Mouse (Mus musculus) neural tube, embryonic 14.5 days (tissue): ENCODE results near the gene Misp. TPM values are rescaled to one million over a fixed set of nuclear protein-coding genes. Genes with fewer than 3 reads are reported as not detected.

Experiments used
- ATAC-seq: fragments of 200-750 bp; cut with Nextera tagmentation; 2 replicates; pipeline ENCODE4 v1.8.0; 2017; ENCODE audit warnings: low read depth, mild to moderate bottlenecking, moderate TSS enrichment, moderate library complexity
- H3K27ac ChIP-seq: fragments of 300-500 bp; sonication (generic); 2 replicates; pipeline ENCODE4 v1.5.1; 2014; ENCODE audit warnings: low read depth, mild to moderate bottlenecking, control low read depth, low read length, moderate library complexity, mixed read lengths
- H3K27me3 ChIP-seq: fragments of 300-500 bp; sonication (generic); 2 replicates; pipeline ENCODE4 v1.6.1; 2014; ENCODE audit warnings: low read length; ENCODE audit not compliant: control insufficient read depth, insufficient read depth
- H3K36me3 ChIP-seq: fragments of 300-500 bp; sonication (generic); 2 replicates; pipeline ENCODE4 v1.6.1; 2014; ENCODE audit warnings: low read length, mixed read lengths; ENCODE audit not compliant: control insufficient read depth, insufficient read depth
- H3K4me1 ChIP-seq: fragments of 300-500 bp; sonication (generic); 2 replicates; pipeline ENCODE4 v1.6.1; 2014; ENCODE audit warnings: low read length; ENCODE audit not compliant: control insufficient read depth, insufficient read depth
- H3K4me2 ChIP-seq: fragments of 300-500 bp; sonication (generic); 2 replicates; pipeline ENCODE4 v1.6.1; 2014; ENCODE audit warnings: mild to moderate bottlenecking, low read depth, low read length, control low read depth
- H3K4me3 ChIP-seq: fragments of 300-500 bp; sonication (generic); 2 replicates; pipeline ENCODE4 v1.5.1; 2014; ENCODE audit warnings: low read depth, low read length, control low read depth, mixed read lengths
- H3K9ac ChIP-seq: fragments of 300-500 bp; sonication (generic); replicated peaks from 2 replicates; pipeline ENCODE4 v1.6.1; 2014; ENCODE audit warnings: low read depth, mild to moderate bottlenecking, control low read depth, low read length, mixed read lengths
- H3K9me3 ChIP-seq: fragments of 300-500 bp; sonication (generic); 2 replicates; pipeline ENCODE4 v1.6.1; 2016; ENCODE audit warnings: low read length; ENCODE audit not compliant: control insufficient read depth
- WGBS: fragments of 180-500 bp; shearing (Covaris S2); extraction: QIAGEN DNeasy Blood & Tissue Kit; methylation state at CpG from one replicate; pipeline ENCODE4 v1.1.7; 2014; 5-methylcytosine and 5-hydroxymethylcytosine counted together
- polyA plus RNA-seq: library from polyadenylated mRNA; unstranded; fragments of >200 nt; fragmentation: Nextera tagmentation; extraction: Ambion mirVana; gene quantifications from 2 replicates; pipeline ENCODE4 v1.2.1, GENCODE M21; 2014

Gene Misp
- polyA plus RNA-seq, 1 experiment from 2014 or later: 0.36 TPM

GRCm38 (mm10) chr10:79864351-79865188 is 43.8 kb downstream of the Misp start:
- peak; percentile 12; the same call in 1 of the 2 replicates for ATAC-seq
- no peak overlapping the region for H3K4me2 ChIP-seq
- WGBS: 54% methylated on average over 10 of the region's 10 CpGs
- 0 out of 2 replicates have a peak, but pooled peaks cover 4% of the 10 kb centered on the region for H3K4me1 ChIP-seq
- peaks cover 69% of the 10 kb centered on the region for H3K36me3 ChIP-seq
- no peak overlapping the region for H3K9ac ChIP-seq
- H3K27me3 ChIP-seq: no peaks in the 10 kb centered on the region; the same call in 1 of the 2 replicates
- H3K27ac ChIP-seq: peak overlapping the region; percentile 39
- no peaks in the 10 kb centered on the region for H3K9me3 ChIP-seq
- H3K4me3 ChIP-seq: no peak overlapping the region

GRCm38 (mm10) chr10:79865189-79865601 is 44.4 kb downstream of the Misp start:
- H3K9ac ChIP-seq: 0 out of 2 replicates have a peak overlapping the region, but pooled peaks have one; percentile 3
- ATAC-seq: peak; percentile 11; the same call in 1 of the 2 replicates
- 0 out of 2 replicates have a peak, but pooled peaks cover 5% of the 10 kb centered on the region for H3K4me1 ChIP-seq
- 64% methylated on average over 12 of the region's 12 CpGs for WGBS
- H3K4me3 ChIP-seq: no peak overlapping the region
- peak overlapping the region; percentile 39; the same call in 1 of the 2 replicates for H3K27ac ChIP-seq
- peaks cover 62% of the 10 kb centered on the region for H3K36me3 ChIP-seq
- no peaks in the 10 kb centered on the region; the same call in 1 of the 2 replicates for H3K27me3 ChIP-seq
- no peaks in the 10 kb centered on the region for H3K9me3 ChIP-seq
- no peak overlapping the region for H3K4me2 ChIP-seq

GRCm38 (mm10) chr10:79865801-79866295 is 45.1 kb downstream of the Misp start:
- H3K4me3 ChIP-seq: no peak overlapping the region
- WGBS: 77% methylated on average over 19 of the region's 19 CpGs
- no peak overlapping the region for H3K4me2 ChIP-seq
- H3K36me3 ChIP-seq: peaks cover 56% of the 10 kb centered on the region
- H3K4me1 ChIP-seq: 0 out of 2 replicates have a peak, but pooled peaks cover 9% of the 10 kb centered on the region
- no peaks in the 10 kb centered on the region for H3K9me3 ChIP-seq
- H3K27me3 ChIP-seq: no peaks in the 10 kb centered on the region
- no peak for ATAC-seq
- H3K27ac ChIP-seq: no peak overlapping the region
- 0 out of 2 replicates have a peak overlapping the region, but pooled peaks have one; percentile 3 for H3K9ac ChIP-seq

- no peak overlapping the region for H3K4me2 ChIP-seq
- H3K27ac ChIP-seq: no peak overlapping the region
- H3K9me3 ChIP-seq: no peaks in the 10 kb centered on the region
- 82% methylated on average over 11 of the region's 11 CpGs for WGBS
- H3K36me3 ChIP-seq: peaks cover 52% of the 10 kb centered on the region
- no peak overlapping the region for H3K9ac ChIP-seq
- H3K4me3 ChIP-seq: no peak overlapping the region
- H3K27me3 ChIP-seq: no peaks in the 10 kb centered on the region
- H3K4me1 ChIP-seq: peaks cover 12% of the 10 kb centered on the region
- no peak for ATAC-seq
These were observed 45.8 kb downstream of the Misp start for GRCm38 (mm10) chr10:79866601-79867000.

- H3K27me3 ChIP-seq: no peaks in the 10 kb centered on the region
- H3K9me3 ChIP-seq: no peaks in the 10 kb centered on the region
- H3K4me3 ChIP-seq: peak overlapping the region; percentile 66; the same call in 1 of the 2 replicates
- no peak for ATAC-seq
- H3K9ac ChIP-seq: no peak overlapping the region
- WGBS: 91% methylated on average over 8 of the region's 8 CpGs
- peak overlapping the region; percentile 85 for H3K4me2 ChIP-seq
- peaks cover 24% of the 10 kb centered on the region for H3K4me1 ChIP-seq
- H3K27ac ChIP-seq: no peak overlapping the region
- peaks cover 13% of the 10 kb centered on the region for H3K36me3 ChIP-seq
These were observed 51.1 kb downstream of the Misp start for GRCm38 (mm10) chr10:79871845-79872244.

- no peak for ATAC-seq
- Histone ChIP-seq H3K4me1 (peaks cover 24% of the 10 kb centered on the region), H3K27ac (peak overlapping the region; percentile 89; the same call in 1 of the 2 replicates), H3K4me3 (peak overlapping the region; percentile 66), H3K27me3 (no peaks in the 10 kb centered on the region), H3K36me3 (peaks cover 7% of the 10 kb centered on the region), H3K4me2 (peak overlapping the region; percentile 85), H3K9me3 (no peaks in the 10 kb centered on the region), H3K9ac (peak overlapping the region; percentile 90)
- 42% methylated on average over 3 of the region's 3 CpGs for WGBS
These were observed 52.1 kb downstream of the Misp start for GRCm38 (mm10) chr10:79872862-79873261.

- Histone ChIP-seq H3K4me1 (peaks cover 24% of the 10 kb centered on the region), H3K4me3 (peak overlapping the region; percentile 66), H3K4me2 (peak overlapping the region; percentile 85), H3K9me3 (no peaks in the 10 kb centered on the region), H3K36me3 (peaks cover 7% of the 10 kb centered on the region), H3K27me3 (no peaks in the 10 kb centered on the region), H3K9ac (peak overlapping the region; percentile 90), H3K27ac (peak overlapping the region; percentile 89)
- 3% methylated on average over 6 of the region's 6 CpGs for WGBS
- ATAC-seq: no peak
These were observed 52.5 kb downstream of the Misp start for GRCm38 (mm10) chr10:79873313-79873712.

- Histone ChIP-seq H3K9ac (peak overlapping the region; percentile 90), H3K4me3 (peak overlapping the region; percentile 66), H3K36me3 (peaks cover 7% of the 10 kb centered on the region), H3K4me2 (peak overlapping the region; percentile 85), H3K4me1 (peaks cover 24% of the 10 kb centered on the region), H3K9me3 (no peaks in the 10 kb centered on the region), H3K27ac (peak overlapping the region; percentile 89), H3K27me3 (no peaks in the 10 kb centered on the region)
- ATAC-seq: peak; percentile 8; the same call in 1 of the 2 replicates
- WGBS: under 1% methylated on average over 19 of the region's 26 CpGs
These were observed 53.0 kb downstream of the Misp start for GRCm38 (mm10) chr10:79873715-79874289.
